Mouse (Mus musculus) neural tube, embryonic 11.5 days (tissue): ENCODE results near the gene Qrfp. TPM values are rescaled to one million over a fixed set of nuclear protein-coding genes. Genes with fewer than 3 reads are reported as not detected.

Source experiments
- ATAC-seq: fragments of 200-750 bp; cut with Nextera tagmentation; 2 replicates; pipeline ENCODE4 v1.8.0; 2017; ENCODE audit warnings: moderate number of reproducible peaks, mild to moderate bottlenecking, moderate TSS enrichment, moderate library complexity; ENCODE audit not compliant: insufficient read depth, low FRiP score, low TSS enrichment
- DNase-seq: peaks from one replicate; pipeline ENCODE4 v3.0.0-alpha.2; 2015; ENCODE audit warnings: low spot score
- H3K27ac ChIP-seq: fragments of 300-500 bp; sonication (generic); 2 replicates; pipeline ENCODE4 v1.5.1; 2014; ENCODE audit warnings: low read depth, mild to moderate bottlenecking, low read length
- H3K27me3 ChIP-seq: fragments of 300-500 bp; sonication (generic); 2 replicates; pipeline ENCODE4 v1.6.1; 2014; ENCODE audit warnings: mild to moderate bottlenecking, low read length, mixed read lengths; ENCODE audit not compliant: control insufficient read depth, insufficient read depth
- H3K36me3 ChIP-seq: fragments of 300-500 bp; sonication (generic); 2 replicates; pipeline ENCODE4 v1.6.1; 2014; ENCODE audit warnings: mild to moderate bottlenecking, low read length, moderate library complexity, mixed read lengths; ENCODE audit not compliant: control insufficient read depth, insufficient read depth
- H3K4me1 ChIP-seq: fragments of 300-500 bp; sonication (generic); 2 replicates; pipeline ENCODE4 v1.6.1; 2014; ENCODE audit warnings: low read length, mixed read lengths; ENCODE audit not compliant: control insufficient read depth, insufficient read depth
- H3K4me2 ChIP-seq: fragments of 300-500 bp; sonication (generic); 2 replicates; pipeline ENCODE4 v1.6.1; 2014; ENCODE audit warnings: low read depth, mild to moderate bottlenecking, moderate library complexity
- H3K4me3 ChIP-seq: fragments of 300-500 bp; sonication (generic); 2 replicates; pipeline ENCODE4 v1.5.1; 2014; ENCODE audit warnings: low read depth, low read length
- H3K9ac ChIP-seq: fragments of 300-500 bp; sonication (generic); 2 replicates; pipeline ENCODE4 v1.6.1; 2014; ENCODE audit warnings: mild to moderate bottlenecking, low read length
- H3K9me3 ChIP-seq: fragments of 300-500 bp; sonication (generic); 2 replicates; pipeline ENCODE4 v1.6.1; 2016; ENCODE audit warnings: low read length; ENCODE audit not compliant: control insufficient read depth
- WGBS: fragments of 180-500 bp; shearing (Covaris S2); extraction: QIAGEN DNeasy Blood & Tissue Kit; methylation state at CpG from one replicate; pipeline ENCODE4 v1.1.7; 2014; 5-methylcytosine and 5-hydroxymethylcytosine counted together
- polyA plus RNA-seq: library from polyadenylated mRNA; unstranded; fragments of >200 nt; fragmentation: Nextera tagmentation; extraction: Ambion mirVana; gene quantifications from 2 replicates; pipeline ENCODE4 v1.2.1, GENCODE M21; 2014

Qrfp gene
- polyA plus RNA-seq, 1 experiment from 2014 or later, result 0.09 TPM

DNA sequence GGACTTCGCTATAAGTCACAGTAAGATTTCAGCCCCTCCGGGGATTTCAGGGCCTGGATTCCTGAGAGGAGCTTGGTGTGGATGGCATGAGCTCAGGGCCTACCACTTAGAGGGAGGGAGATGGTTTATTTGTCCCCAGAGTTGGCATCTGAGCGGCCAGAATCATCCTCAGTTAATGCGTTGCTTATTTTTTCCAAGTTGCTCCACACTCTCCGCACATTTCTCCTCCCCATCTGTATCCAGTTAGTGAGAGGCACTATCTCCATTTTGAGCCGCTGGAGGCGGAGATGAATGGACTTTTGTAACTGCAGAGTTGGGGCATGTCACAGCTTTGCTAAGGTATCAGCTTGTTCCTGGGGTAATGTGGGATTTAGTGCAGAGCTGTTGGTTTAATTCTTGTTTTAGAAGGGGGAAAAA, 49.3 kb downstream of the Qrfp start:
- H3K36me3 ChIP-seq, result no peaks in the 10 kb centered on the region
- H3K9me3 ChIP-seq, result no peaks in the 10 kb centered on the region
- DNase-seq (no peak), ATAC-seq (no peak)
- 0 out of 2 replicates have a peak overlapping the region, but pooled peaks have one; percentile 83 for H3K27ac ChIP-seq
- H3K4me2 ChIP-seq, result peak overlapping the region; percentile 92
- H3K9ac ChIP-seq, result peak overlapping the region; percentile 98
- H3K27me3 ChIP-seq, result no peaks in the 10 kb centered on the region
- 6% methylated on average over 7 of the region's 7 CpGs for WGBS
- H3K4me3 ChIP-seq, result peak overlapping the region; percentile 91
- H3K4me1 ChIP-seq, result peaks cover 39% of the 10 kb centered on the region

DNA sequence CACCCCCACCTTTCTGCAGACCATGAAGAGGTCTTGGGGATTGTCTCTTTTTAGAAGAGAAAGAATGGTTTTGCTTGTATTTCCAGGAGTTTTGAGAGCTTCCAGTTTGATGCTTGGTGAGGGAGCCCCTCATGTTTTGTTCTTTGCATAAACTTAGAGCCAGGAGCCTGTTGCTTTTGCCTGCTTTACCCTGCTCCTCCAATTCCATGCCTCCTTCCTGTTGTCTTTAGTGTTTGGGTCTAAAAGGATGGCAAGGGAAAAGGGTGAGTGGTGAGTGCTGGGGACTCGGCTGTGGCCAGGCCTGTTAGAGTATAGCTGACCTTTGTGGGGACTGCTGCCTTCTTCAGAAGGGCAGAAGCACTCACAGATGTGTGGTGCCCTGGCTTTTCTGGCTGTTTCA, 49.9 kb downstream of the Qrfp start:
- Histone ChIP-seq H3K9ac (peak overlapping the region; percentile 98), H3K4me1 (peaks cover 36% of the 10 kb centered on the region)
- 0% methylated on average over 1 of the region's 1 CpGs for WGBS

DNA sequence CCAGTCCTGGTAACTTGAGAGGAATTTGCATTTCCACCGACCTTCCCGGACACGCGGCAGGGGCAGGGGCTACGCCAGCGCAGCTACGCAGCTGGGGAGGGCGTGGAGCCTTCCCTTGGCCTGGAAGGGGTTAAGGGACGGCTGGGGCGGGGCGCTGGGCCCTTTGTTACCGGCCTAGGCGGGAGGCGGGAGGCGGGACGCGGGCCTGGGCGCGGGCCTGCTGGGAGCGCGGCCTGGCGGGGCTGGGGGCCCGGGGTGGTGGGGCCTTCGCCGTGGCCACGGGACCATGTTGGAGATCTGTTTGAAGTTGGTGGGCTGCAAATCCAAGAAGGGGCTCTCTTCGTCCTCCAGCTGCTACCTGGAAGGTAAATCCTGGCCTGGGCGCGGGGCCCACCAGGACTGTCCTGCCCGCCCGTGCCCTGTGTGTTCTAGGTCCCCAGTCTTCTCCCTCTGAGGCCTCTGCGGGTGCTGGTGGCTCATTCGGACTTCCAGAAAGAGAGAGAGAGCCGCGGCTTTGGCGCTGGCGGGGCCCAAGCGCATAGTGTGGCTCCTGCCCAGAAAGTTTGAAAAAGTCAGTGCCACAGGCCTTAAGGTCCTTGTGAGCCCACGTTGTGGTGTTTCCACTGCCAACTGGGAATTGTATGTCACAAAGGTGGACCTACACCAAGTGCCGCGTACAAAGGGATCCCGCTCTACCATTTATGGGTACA, 50.5 kb downstream of the Qrfp start:
- Histone ChIP-seq H3K9ac (peak overlapping the region; percentile 98), H3K36me3 (no peaks in the 10 kb centered on the region), H3K4me1 (peaks cover 36% of the 10 kb centered on the region), H3K4me3 (peak overlapping the region; percentile 91), H3K27ac (peak overlapping the region; percentile 83), H3K27me3 (no peaks in the 10 kb centered on the region), H3K4me2 (peak overlapping the region; percentile 92), H3K9me3 (no peaks in the 10 kb centered on the region)
- under 1% methylated on average over 40 of the region's 42 CpGs for WGBS
- ATAC-seq, result peak; percentile 81
- peak; percentile 90 for DNase-seq

More for the DNA sequence above, 49.9 kb downstream of the Qrfp start:
- DNase-seq (no peak), ATAC-seq (no peak)
- Histone ChIP-seq H3K27me3 (no peaks in the 10 kb centered on the region), H3K9me3 (no peaks in the 10 kb centered on the region), H3K4me3 (peak overlapping the region; percentile 91), H3K4me2 (peak overlapping the region; percentile 92), H3K36me3 (no peaks in the 10 kb centered on the region), H3K27ac (peak overlapping the region; percentile 83)

DNA sequence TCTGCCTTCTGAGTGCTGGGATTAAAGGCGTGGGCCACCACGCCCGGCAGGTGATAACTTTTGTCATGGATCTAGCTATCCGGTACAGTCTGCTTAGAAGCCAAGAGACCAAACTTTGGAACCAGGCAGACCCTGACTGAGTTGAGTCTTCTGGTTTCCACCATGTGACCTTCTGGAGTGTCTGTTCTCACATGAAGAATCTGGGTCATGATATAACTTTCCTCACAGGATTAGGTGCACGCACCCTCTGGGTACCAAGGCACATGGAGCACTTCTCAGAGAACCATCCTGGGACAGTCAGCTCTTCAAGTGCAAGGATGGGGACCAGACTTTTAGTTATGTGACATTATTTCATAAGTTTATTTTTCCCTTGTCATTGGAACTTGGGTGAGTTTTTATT, 51.4 kb downstream of the Qrfp start:
- Histone ChIP-seq H3K9ac (peak overlapping the region; percentile 98), H3K27me3 (no peaks in the 10 kb centered on the region), H3K4me1 (peaks cover 35% of the 10 kb centered on the region), H3K4me3 (peak overlapping the region; percentile 91; the same call in 1 of the 2 replicates), H3K9me3 (no peaks in the 10 kb centered on the region), H3K4me2 (peak overlapping the region; percentile 92; the same call in 1 of the 2 replicates), H3K27ac (no peak overlapping the region), H3K36me3 (no peaks in the 10 kb centered on the region)
- ATAC-seq, result no peak
- no peak for DNase-seq
- 87% methylated on average over 5 of the region's 5 CpGs for WGBS

- H3K36me3 ChIP-seq, result no peaks in the 10 kb centered on the region
- H3K27ac ChIP-seq, result no peak overlapping the region
- no peak for ATAC-seq
- no peak overlapping the region for H3K4me3 ChIP-seq
- H3K4me1 ChIP-seq, result peaks cover 22% of the 10 kb centered on the region
- H3K9me3 ChIP-seq, result no peaks in the 10 kb centered on the region
- H3K9ac ChIP-seq, result no peak overlapping the region
- H3K27me3 ChIP-seq, result no peaks in the 10 kb centered on the region
- no peak overlapping the region for H3K4me2 ChIP-seq
- no peak for DNase-seq
Observed at GRCm38 (mm10) chr2:31757472-31757871, 52.9 kb downstream of the Qrfp start.

Other genes with a start within 250 kb of the Qrfp start
- 87.0 and 90.9 TPM in 2 replicates for gene Fubp3, start 237.9 kb downstream of the Qrfp start, polyA plus RNA-seq
- 16.4 and 23.0 TPM in 2 replicates for gene Prdm12, start 170.5 kb downstream of the Qrfp start, polyA plus RNA-seq
- gene Exosc2, start 139.9 kb downstream of the Qrfp start, polyA plus RNA-seq, result 54.7 and 64.5 TPM in 2 replicates
- gene Abl1, start 122.2 kb downstream of the Qrfp start, polyA plus RNA-seq, result 48.4 and 49.0 TPM in 2 replicates
- gene Fibcd1, start 35.4 kb upstream of the Qrfp start, polyA plus RNA-seq, result 0.51 and 1.2 TPM in 2 replicates
- gene Lamc3, start 76.7 kb upstream of the Qrfp start, polyA plus RNA-seq, result 6.6 and 8.1 TPM in 2 replicates
- 53.5 and 60.3 TPM in 2 replicates for gene Aif1l, start 139.6 kb upstream of the Qrfp start, polyA plus RNA-seq
- 71.2 and 72.7 TPM in 2 replicates for gene Nup214, start 163.9 kb upstream of the Qrfp start, polyA plus RNA-seq